Mouse (Mus musculus) layer of hippocampus, adult 9-11 months (tissue): ENCODE data around the gene Pick1.
"Not testable (repeated sequence)": the region's sequence is repeated elsewhere in the genome, so short reads cannot be mapped to it uniquely, and the experiment has no call there.

ENCODE experiments used
- DNase-seq: peaks from one replicate; pipeline ENCODE4 v3.0.0; 2022

Pick1 gene

GRCm38 (mm10) chr15:79229058-79229821 lies at the start of gene Pick1, which contains the start of gene Gm49486:
Pick1 (plus strand) TSS chr15:79229173.
Gm49486 (plus strand) TSS chr15:79229391.
- DNase-seq = peak; percentile 87

DNA sequence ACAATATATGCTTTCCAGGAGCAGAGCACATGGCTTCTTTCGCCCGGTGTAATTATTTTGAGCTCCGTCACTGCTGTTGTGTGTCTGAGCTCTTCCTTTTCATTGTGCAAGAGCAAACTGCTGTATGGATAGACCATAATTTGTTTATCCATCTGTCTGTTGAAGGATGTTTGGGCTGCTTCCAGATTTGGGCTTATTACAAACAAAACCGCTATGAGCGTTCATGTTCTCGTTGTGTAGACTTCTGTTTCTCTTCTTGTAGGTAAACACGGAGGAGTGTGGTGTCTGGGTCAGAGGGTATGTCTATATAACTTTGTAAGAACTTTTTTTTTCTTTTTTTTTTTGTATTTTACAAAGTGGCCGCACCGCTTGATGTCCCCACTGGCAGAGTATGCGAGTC lies 43.8 kb upstream of the Pick1 start:
- no peak for DNase-seq

DNA sequence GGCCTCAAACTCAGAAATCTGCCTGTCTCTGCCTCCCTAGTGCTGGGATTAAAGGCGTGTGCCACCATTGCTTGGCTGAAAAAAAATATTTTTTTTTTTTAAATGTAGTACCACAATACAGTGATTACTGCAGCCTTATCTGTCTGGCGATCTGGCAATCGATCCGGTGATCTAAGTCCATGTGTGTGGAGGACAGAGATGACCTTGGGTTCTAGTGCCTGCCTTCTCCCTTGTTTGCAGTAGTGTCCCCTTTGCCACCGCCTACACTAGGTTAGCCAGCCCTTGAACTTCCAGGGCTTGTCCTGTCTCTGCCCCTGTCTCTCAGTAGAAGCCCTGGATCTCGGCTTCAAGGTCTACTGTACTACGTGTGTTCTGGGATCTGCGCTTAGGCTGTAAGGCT lies 41.2 kb upstream of the Pick1 start:
- DNase-seq = no peak

GRCm38 (mm10) chr15:79191426-79191825 lies 37.5 kb upstream of the Pick1 start:
- no peak for DNase-seq

GRCm38 (mm10) chr15:79192450-79192849 lies 36.5 kb upstream of the Pick1 start:
- no peak for DNase-seq

GRCm38 (mm10) chr15:79192885-79193845 lies 35.8 kb upstream of the Pick1 start:
- DNase-seq = peak; percentile 82

GRCm38 (mm10) chr15:79194048-79194447 lies 34.9 kb upstream of the Pick1 start:
- no peak for DNase-seq

DNA sequence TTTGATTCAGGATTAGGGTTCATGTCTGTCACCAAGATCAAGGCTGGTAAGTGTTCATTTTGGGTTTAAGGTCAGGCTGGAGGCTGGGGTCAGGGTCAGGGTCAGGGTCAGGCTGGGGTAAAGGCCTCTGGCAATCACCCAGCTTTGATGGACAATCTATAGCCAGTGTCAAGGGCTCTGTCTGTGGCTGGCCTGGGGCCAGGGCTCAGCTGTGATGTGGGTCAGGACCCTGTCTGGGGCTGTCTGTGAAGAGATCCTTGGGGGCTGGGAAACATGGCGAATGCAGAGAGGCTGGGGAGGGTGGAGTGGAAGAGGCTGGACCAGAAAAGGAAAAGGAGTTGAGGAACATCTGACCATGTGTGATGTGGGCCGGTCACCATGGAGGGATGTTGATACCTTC lies 34.0 kb upstream of the Pick1 start:
- DNase-seq = no peak

DNA sequence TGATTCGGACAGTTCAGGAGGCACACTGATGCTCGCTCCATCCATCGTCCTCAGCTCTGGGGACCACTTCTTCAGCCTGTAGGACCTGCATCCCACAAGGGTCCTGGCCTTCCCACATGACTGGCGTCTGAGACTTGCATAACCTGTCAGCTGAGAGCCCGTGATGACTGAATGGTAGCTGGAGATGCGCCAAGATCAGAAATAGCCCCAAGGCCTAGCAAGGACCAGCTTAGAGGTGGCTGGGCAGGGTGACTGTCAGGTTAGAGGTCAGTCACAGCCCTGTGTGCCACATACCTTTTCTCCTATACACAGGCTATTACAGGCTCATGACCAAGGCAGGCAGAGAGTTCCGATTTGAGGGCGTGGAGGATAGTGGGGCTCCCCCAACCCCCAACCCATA lies 33.5 kb upstream of the Pick1 start:
- DNase-seq = no peak

GRCm38 (mm10) chr15:79199390-79199976 lies 29.5 kb upstream of the Pick1 start:
- DNase-seq = no peak

DNA sequence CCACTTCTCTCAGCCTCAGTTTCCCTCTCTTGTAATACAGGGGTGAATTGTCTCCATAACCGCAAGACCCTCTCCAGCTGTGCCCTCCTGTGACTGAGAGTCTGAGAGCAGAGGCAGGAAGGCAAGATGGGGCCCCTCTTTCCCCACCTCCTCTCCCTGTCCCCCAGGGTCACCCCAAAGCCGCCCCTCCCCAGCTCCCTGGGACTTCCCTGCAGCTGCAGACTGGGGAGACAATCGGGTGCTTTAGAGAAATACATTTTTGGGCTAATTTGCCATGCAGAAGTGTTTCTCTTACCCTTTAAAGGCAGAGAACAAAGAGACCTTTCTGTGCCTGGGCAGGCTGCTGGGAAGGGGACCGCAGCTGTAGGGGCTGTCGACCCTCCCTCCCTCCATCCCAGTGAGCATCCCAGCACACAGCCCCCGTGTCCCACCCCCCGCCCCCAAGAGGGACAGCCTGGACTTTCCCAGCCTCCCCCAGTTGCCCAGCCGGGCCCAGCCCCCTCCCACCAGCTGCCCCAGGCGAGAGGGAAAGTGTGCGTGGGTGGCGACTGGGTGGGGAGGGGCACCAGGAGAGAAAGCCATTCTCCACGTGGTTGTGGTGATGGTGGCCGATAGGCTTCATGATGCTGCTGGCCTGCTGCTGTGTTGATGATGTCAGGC lies 27.4 kb upstream of the Pick1 start:
- DNase-seq = peak; percentile 78

DNA sequence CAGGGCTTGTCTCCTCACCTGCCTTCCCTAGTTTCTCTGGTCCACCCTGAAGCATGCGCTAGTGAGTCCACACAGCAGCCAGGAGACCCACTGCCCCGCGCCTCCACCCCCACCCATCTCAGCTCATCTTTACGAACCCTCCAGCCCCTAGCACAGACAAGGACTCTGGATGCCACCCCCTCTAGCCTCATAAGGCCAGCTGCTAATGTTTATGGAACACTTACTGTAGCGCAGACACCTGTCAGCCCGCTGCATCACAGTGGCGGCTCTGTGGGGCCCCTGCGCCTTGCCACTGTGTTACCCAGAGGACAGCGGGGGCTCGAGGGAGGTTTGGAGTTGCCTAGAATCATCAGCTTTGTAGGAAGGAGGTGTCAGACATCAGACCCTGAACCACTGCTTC lies 26.4 kb upstream of the Pick1 start:
- peak; percentile 31 for DNase-seq

DNA sequence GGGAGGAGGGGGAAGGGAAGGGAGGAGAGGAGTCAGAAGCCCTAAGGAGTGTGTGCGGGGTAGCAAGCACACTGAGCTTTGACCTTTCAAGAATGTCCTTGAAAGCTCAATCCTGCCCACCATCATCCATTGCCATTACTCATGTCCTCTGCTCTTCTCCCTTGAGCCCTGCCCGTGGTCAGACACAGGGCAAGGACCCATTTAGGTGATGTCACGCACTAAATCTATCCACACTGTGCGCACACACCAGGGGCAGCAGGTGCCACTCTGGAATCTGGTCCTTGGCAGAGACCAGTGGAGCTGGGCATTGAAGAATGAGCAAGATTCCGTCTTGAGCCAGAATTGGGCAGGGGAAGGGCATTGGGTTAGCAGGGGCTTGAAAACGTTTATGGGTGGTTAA lies 20.8 kb upstream of the Pick1 start:
- DNase-seq = no peak

GRCm38 (mm10) chr15:79208758-79209439 lies 20.1 kb upstream of the Pick1 start:
- peak; percentile 72 for DNase-seq

DNA sequence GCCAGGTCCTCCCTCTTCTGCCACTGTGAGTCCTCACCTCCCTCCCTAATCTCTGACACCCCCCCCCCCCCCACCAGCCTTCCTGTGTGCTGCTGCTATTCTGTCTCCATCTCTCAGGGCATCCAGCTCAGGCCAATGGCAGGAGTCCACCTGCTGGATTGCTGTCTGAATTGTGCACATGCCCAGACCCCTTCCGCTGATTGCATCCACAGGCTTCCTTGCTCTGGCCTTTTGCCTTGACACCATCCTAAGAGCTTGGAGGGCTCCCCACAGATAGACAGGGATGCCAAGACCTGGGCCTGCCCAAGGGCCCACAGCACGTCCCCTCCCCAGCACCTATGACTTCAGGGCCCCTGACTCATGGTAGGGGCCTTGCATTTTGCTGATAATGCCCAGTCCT lies 18.6 kb upstream of the Pick1 start:
- no peak for DNase-seq

DNA sequence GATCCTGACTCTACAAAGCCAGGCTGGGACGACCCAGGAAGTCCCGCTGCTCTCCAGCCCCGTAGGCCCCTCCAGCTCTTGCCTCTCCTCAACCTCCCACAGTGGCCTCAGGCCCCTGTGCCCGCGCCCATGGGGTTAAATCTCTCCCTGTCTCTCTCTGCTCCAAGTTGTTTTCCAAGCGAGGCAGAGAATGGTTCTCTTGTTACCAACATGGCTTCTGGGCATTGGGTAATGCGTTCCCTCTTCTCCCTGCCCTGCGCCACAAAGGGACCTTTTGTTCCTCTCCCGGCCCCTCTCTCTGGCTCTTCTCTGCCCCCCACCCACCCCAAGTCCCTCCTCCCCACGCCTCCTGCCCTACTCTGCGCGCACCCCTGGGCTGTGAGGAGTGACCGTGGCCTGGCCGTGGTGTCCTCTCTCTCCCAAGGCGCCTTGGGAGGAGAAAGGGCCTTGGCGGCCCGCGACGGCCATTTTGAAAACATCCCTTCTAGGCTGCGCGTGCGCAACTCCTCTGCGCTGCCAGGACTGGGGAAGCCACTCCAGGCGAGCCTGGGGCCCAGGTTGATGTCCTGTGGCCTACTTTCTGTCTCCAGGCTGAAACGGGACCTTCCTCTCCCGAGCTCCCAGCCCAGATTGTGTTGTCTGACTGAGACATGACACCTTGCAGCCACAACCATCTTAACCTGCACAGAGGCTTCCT lies 16.1 kb upstream of the Pick1 start:
- DNase-seq = peak; percentile 82

DNA sequence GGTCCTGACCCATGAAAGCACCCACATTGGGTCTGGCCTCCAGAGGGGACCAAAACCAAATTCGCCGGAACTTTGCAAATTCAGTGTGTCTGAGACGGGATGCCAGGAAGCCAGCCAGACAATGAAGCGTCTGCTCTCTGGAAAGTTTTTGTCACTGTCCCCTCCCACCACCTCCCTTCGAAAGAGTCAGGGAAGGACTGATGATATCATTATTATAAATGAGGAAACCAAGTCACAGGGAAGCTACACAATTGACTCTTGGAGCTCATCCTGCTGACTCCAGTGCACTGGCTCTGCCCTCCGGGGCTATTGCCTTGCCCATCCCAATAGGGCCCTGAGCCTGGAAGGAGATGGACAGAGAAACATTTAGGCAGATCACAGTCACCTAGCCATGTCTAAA lies 15.4 kb upstream of the Pick1 start:
- DNase-seq = no peak

- no peak for DNase-seq
These were observed 12.8 kb upstream of the Pick1 start for GRCm38 (mm10) chr15:79216191-79216590.

DNA sequence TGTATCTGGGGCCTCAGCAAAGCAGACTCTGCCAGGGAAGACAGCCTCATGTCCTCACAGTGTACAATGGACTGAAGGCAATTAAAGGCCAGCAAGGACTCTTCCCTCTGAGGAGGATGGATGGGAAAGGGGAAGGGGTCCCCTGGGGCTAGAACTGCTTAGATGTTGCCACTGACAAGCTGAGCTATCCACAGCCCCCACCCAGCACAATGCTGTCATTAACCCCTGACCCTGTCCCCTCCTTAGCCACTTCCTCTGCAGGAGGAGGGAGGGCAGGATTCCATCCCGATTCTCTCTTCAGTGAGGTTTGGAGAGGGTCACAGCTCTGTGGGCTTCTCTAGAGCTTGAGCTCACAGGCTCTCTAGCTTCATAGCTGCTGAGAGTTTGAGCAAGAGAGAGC lies 9.4 kb upstream of the Pick1 start:
- DNase-seq = no peak

- no peak for DNase-seq
These were observed 5.3 kb upstream of the Pick1 start for GRCm38 (mm10) chr15:79223641-79224040.

DNA sequence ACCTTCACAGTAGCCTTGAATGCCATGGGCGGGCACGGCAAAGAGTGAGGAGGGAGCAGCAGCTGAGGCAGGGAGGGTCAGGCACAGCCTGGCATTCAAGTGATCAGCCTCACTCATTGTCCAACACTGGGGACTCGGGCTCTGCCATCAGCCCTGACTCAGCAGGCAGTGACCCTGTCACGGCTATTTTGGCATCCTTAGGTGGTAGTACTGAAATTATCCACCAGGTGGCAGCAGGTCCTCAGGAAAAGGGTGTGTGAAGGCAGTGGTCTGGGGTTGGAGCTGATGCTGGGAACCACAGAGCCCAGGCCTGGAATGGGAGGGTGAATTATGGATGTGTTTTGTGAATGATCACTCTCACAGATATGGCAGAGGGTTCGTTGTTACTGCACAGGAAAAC lies 4.3 kb upstream of the Pick1 start:
- peak; percentile 91 for DNase-seq

- not testable (repeated sequence) for DNase-seq
These were observed 3.2 kb upstream of the Pick1 start for GRCm38 (mm10) chr15:79225780-79226179.
